8 mouse cellular contexts compared by ENCODE assay signal in the genomic region with DNA sequence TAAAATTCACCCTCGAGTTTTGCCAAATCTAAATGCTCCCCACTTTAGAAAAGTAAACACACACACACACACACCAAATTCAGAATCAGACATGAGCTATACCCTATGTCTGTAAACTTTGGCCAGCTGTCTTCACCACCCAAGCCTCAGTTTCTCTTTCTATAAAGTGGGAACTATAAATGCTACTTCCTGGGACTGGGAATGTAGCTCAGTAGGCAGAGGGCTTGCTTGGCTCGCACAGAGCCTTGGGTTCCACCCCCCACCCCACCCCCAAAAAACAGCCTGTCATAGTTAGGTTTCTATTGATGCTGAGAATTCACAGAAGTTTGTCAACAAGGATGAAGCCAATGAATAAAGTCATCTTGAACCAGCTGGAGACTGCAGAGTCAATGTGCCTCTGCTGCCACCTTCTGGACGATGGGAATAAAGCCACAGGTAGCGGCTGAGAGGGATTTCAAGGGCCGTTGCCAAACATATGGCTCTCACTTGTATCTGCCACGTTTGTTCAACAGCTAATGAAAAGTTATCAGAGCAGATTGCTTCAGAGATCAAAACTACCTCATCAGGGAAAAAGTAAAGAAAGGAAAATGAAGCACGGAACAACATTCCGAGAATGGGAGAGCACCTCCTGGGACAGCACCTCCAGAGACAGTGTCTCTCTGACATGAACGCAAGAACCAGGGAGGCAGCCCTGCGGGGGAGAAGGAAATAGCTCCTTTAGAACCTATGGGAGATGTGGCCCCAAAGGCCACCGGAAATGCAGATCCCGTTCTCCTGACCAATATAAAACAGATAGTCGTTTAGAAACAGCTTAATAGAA. TPM values are rescaled to one million over a fixed set of nuclear protein-coding genes. Genes with fewer than 3 reads are reported as not detected.
DNase-seq lines count a peak whose midpoint lies in the region; ATAC-seq and TF ChIP-seq lines count a peak whose summit lies in the region.

No protein-coding gene starts in this region.

- H3K4me3 ChIP-seq in G1E (ENCODE audit: low read depth, low read length): no peak overlapping the region
- H3K4me3 ChIP-seq in forebrain, embryonic 14.5 days (ENCODE audit: low read depth, low read length): no peak overlapping the region
- H3K4me3 ChIP-seq in lung, embryonic 16.5 days (ENCODE audit: low read length): no peak overlapping the region

- no peaks in the 10 kb centered on the region for H3K36me3 ChIP-seq in G1E (replicated peaks)
- no peaks in the 10 kb centered on the region for H3K36me3 ChIP-seq in forebrain, embryonic 14.5 days (ENCODE audit: control insufficient read depth, insufficient read depth, low read length)
- no peaks in the 10 kb centered on the region for H3K36me3 ChIP-seq in lung, embryonic 16.5 days (ENCODE audit: control insufficient read depth, insufficient read depth, low read length)

- 26% methylated on average over 13 of the region's 13 CpGs for WGBS in forebrain, embryonic 14.5 days
- WGBS in lung, embryonic 16.5 days: 13% methylated on average over 13 of the region's 13 CpGs

- peak; percentile 66 for DNase-seq in G1E (ENCODE audit: low spot score)
- peak; percentile 69 for DNase-seq in c-Kit-positive CD71-positive TER-119-negative erythroid progenitor cells, embryonic 14.5 days (ENCODE audit: low read depth)
- DNase-seq in forebrain, embryonic 14.5 days (ENCODE audit: low spot score): peak; percentile 93
- peak; percentile 84 for DNase-seq in heart, postnatal 36 days
- peak; percentile 70 to 88 for DNase-seq in layer of hippocampus, adult 8-10 months (ENCODE audit: low spot score in 2 of 2)
- peak; percentile 87 for DNase-seq in retina, postnatal 1 day
- DNase-seq in thymus, postnatal 4 days: peak; percentile 85

- H3K27ac ChIP-seq in forebrain, embryonic 14.5 days (ENCODE audit: low read depth, low read length): no peak overlapping the region
- no peak overlapping the region for H3K27ac ChIP-seq in lung, embryonic 16.5 days (ENCODE audit: low read length)

- peak; percentile 85 for TF ChIP-seq CTCF in G1E (IDR thresholded peaks at IDR 0.05; ENCODE audit: low read depth, low read length)

- peaks cover 3% of the 10 kb centered on the region; the same call in 1 of the 2 replicates for H3K4me1 ChIP-seq in G1E (ENCODE audit: insufficient read depth, low read depth, low read length)
- peaks cover 5% of the 10 kb centered on the region; the same call in 1 of the 2 replicates for H3K4me1 ChIP-seq in forebrain, embryonic 14.5 days (ENCODE audit: control insufficient read depth, insufficient read depth, low read length)
- H3K4me1 ChIP-seq in lung, embryonic 16.5 days (replicated peaks; ENCODE audit: control insufficient read depth, insufficient read depth, low read length): peaks cover 12% of the 10 kb centered on the region

- H3K4me2 ChIP-seq in forebrain, embryonic 14.5 days (ENCODE audit: low read length): no peak overlapping the region
- peak overlapping the region; percentile 26 for H3K4me2 ChIP-seq in lung, embryonic 16.5 days (ENCODE audit: low read depth, low read length)

- no peak for ATAC-seq in G1E (ENCODE audit: extremely low read depth, insufficient number of reproducible peaks, low FRiP score, poor library complexity, severe bottlenecking)
- ATAC-seq in forebrain, embryonic 14.5 days: peak; percentile 65; the same call in 1 of the 2 replicates
- peak; percentile 81 for ATAC-seq in lung, embryonic 16.5 days (ENCODE audit: low read depth)

- H3K27me3 ChIP-seq in G1E (ENCODE audit: insufficient read depth, low read length): peaks cover 10% of the 10 kb centered on the region
- no peaks in the 10 kb centered on the region for H3K27me3 ChIP-seq in forebrain, embryonic 14.5 days (replicated peaks; ENCODE audit: control insufficient read depth, insufficient read depth, low read length)
- H3K27me3 ChIP-seq in lung, embryonic 16.5 days (ENCODE audit: control insufficient read depth, insufficient read depth, low read depth, low read length): no peaks in the 10 kb centered on the region

- H3K9me3 ChIP-seq in G1E (replicated peaks): no peaks in the 10 kb centered on the region
- H3K9me3 ChIP-seq in forebrain, embryonic 14.5 days (replicated peaks; ENCODE audit: control insufficient read depth, low read length): no peaks in the 10 kb centered on the region
- no peaks in the 10 kb centered on the region for H3K9me3 ChIP-seq in lung, embryonic 16.5 days (ENCODE audit: control insufficient read depth, low read length)

- no peak overlapping the region for H3K9ac ChIP-seq in forebrain, embryonic 14.5 days (ENCODE audit: low read length)
- H3K9ac ChIP-seq in lung, embryonic 16.5 days (ENCODE audit: low read length): no peak overlapping the region

- intact Hi-C loops in heart, postnatal 36 days (cut with DNase I): loop anchor here (1.0 to 5.0 kb wide), 5 partner anchors 128 to 335 kb away; no protein-coding TSS in a partner anchor

RNA-seq across cellular contexts. Expression of gene Utp6, which starts 42.3 kb away (rescaled TPM):
- total RNA-seq in G1E (2014; fragmentation: Nextera tagmentation) (41.9 and 65.5 TPM in 2 replicates), G1E (2017) (118 and 126 TPM in 2 replicates)
- polyA plus RNA-seq in G1E (2012): 3.5 and 6.2 TPM in 2 replicates
- 52.1 and 54.2 TPM in 2 replicates for polyA plus RNA-seq in forebrain, embryonic 14.5 days (2014; fragmentation: Nextera tagmentation; extraction: Ambion mirVana)
- total RNA-seq in heart, postnatal 36 days (2021): 10 to 100 TPM; 20.3 to 24.6 TPM
- total RNA-seq in layer of hippocampus, adult 8-10 months (2022): 10 to 100 TPM; 25.7 to 35.9 (median 28.6) TPM
- polyA plus RNA-seq in lung, embryonic 16.5 days (2015; fragmentation: Nextera tagmentation; extraction: Ambion mirVana): 41.5 and 46.6 TPM in 2 replicates
